Mouse (Mus musculus) ES-Bruce4 (cell line): ENCODE data around the gene Galnt6.

Experiments used
- CTCF ChIP-seq: IDR thresholded peaks from one replicate; pipeline ENCODE4 v1.8.1; 2011; ENCODE audit warnings: low read depth, low read length
- POLR2A ChIP-seq: IDR thresholded peaks from one replicate; pipeline ENCODE4 v1.8.1; 2011; ENCODE audit warnings: low read length; ENCODE audit not compliant: insufficient read depth

DNA sequence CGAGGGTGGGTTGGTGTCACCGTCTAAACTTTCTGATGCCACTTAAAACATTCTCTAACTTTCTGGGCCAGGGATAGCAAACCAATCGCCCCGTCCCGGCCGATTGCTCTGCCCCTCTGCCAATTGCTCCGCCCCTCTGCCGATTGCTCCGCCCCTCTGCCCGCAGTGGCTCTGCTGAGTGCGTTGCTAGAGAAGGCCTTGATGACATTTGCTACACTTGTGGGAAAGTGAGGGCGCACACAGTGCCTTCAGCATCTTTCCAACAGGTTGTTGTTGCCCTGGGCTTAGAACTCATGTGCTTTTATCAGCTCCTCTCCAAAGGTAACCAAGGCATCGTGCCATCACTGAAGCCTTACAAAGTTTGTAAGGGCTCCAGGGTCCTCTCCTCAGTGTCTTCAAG is 43.9 kb downstream of the Galnt6 start:
- no peak for TF ChIP-seq CTCF
- no peak for TF ChIP-seq POLR2A
